Mouse (Mus musculus): ENCODE measurements at regions not wholly inside any gene's neighbourhood (a gene's known extent, or its start where the extent isn't known, plus 50 kb on each side); places are given as distances from the start of the nearest gene placed in this dataset.

- DNase-seq = no peak
Observed at GRCm38 (mm10) chr14:61904426-61905124, 297.3 kb downstream of the Kcnrg start.

DNA sequence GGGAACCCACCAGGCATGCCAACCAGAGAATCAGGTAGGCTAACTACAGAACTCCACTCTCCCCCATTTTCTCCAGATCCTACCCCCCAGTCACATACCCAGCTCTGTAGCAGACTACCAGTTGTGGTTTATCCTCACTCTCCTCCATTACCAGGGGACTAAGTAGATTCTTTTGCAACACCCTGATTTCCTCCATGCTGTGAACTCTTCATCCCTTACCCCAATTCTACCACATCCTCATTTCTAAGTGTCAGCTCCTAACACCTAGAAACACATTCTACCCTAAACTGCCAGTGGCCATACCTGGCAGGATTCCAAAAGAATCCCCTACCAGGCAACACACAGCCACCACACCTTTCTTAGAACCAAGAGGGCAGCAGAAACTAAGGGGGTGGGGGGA is 310.9 kb downstream of the Kcnrg start:
- DNase-seq = no peak

DNA sequence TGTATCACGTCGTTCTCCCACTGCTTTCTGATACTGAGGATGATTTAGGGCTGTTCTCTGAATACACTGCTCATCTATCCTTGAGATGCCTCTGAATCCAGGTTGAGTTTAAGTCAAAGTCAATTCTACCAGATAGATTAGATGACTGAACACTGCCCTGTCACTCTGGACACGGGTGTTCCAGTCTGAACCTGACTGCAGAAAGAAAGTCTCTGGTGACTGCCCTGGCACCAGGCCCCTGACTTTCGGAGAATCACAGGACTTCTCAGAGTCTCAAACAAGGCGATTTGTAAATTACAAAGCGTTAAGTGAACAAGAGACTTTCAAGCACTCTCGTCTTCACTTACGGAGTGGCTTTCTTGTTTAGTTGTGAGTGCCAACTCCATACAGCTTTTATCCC is 324.6 kb downstream of the Kcnrg start:
- peak; percentile 13 for DNase-seq

GRCm38 (mm10) chr14:61941682-61942081 is 334.4 kb downstream of the Kcnrg start:
- DNase-seq = no peak

- no peak for DNase-seq
Observed at GRCm38 (mm10) chr14:61945659-61946058, 338.4 kb downstream of the Kcnrg start.

DNA sequence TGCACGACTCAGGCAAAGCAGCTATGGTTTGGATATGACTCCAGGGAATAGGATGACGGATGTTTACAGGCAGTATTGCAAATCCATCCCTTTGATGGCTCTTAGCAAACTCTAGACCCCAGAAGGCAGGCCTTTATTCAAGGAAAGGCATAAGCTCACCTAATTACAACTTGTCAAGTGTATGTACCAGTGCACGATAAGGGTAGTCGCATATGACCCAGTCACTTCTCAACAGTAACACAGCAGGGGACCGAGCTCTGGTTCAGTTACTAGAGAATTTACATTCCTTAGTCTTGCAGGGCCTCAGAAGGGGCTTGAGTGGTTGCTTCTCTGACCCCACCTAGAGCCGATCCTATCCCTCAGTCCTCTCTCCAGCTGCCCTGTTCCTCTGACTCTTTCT is 342.2 kb downstream of the Kcnrg start:
- no peak for DNase-seq

- no peak for DNase-seq
Observed at GRCm38 (mm10) chr14:61950004-61950403, 342.4 kb upstream of the Rnaseh2b start.

DNA sequence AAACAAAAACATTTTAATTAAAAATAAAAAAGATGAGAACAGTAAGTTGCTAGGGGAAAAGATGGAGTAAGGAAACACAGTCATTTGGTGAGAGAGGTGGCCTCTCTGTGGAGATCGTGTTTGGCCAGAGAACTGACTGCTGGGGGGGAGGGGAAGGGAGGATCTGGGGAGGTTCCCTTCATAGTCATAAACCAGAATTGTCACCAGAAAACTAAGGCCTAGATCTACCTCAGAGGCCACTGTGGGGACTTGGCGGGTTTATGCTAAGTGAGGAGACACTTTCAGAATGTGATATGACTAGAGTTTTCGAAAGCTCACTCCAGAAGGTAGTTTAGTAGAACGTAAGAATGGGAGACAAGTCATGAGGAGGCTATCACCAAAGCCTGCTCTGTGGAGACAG is 339.4 kb upstream of the Rnaseh2b start:
- no peak for DNase-seq

GRCm38 (mm10) chr14:61955416-61955815 is 337.0 kb upstream of the Rnaseh2b start:
- DNase-seq = no peak

DNA sequence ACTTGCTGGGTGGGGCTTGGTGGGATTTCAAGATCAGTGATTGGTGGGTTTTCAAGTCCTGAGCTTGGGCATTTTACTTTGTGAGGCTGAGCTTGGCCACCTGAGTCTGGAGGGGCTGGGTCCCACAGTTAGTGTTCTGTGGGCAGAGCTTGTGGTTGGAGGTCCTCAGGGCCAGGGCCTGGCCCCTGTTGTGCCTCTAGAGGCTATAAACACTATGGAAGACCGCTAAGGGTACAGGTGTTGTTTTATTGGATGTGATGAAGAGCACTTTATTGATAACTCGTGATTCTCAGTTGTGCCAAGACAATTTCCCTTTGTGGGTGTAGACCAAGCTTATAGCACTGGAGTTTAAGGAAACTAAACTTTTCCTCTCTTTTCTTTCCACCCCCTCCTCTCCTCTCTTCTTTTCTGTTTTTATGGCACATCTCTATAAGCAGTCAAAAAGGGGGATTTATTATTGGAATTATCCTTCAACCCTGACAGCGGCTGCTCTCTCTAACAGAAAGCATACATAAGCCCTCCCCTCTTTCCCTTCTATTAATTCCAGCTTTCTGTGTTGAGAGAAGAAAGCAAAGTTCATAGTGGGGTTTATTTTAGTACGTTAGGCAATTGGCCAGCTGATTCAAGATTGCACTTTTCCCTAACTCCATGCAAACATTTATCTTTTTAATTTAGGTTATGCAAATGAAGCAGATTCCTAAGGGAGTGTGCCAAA is 332.0 kb upstream of the Rnaseh2b start:
- no peak for DNase-seq

DNA sequence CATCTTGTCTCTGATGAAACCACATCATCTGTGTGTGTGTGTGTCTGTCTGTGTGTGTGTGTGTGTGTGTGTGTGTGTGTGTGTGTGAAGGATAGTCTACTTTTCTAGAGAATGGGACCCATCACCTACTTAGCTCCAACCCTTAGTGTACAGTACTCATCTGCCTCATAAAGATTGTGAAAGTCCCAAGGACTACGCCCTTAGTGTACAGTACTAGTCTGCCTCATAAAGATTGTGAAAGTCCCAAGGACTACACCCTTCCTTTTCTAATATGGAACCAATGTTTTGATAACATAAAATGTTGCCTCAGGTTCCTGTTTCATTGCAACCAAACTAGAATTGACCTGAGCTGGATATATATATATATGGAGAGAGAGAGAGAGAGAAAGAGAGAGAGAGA is 323.9 kb upstream of the Rnaseh2b start:
- DNase-seq = no peak

DNA sequence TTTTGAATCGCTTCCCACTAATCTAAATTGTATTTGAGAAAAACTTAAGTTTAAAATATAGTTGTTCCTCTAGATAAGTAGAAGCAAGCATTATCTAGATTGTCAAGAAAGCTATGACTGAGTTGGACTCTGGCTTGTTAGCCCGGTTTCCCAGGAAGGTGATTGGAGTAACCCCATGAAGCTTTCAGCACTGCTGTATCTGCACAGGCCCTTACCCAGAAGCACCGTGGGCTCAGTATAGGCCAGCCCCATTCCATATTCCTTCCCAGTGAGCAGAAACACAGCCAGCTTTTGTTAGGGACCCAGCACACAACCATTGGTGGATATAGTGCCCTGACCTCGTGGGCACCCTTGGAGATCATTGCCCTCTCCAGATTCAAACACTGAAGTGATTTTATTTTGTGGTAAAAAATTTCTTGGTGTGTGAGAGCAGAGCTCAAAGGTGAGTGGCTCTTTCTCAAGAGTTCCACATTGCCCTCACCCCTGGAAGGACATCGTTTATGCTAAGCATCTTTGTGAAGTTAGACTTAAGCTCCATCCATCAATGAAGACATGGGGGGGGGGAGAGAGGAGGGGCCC is 323.3 kb upstream of the Rnaseh2b start:
- DNase-seq = no peak

DNA sequence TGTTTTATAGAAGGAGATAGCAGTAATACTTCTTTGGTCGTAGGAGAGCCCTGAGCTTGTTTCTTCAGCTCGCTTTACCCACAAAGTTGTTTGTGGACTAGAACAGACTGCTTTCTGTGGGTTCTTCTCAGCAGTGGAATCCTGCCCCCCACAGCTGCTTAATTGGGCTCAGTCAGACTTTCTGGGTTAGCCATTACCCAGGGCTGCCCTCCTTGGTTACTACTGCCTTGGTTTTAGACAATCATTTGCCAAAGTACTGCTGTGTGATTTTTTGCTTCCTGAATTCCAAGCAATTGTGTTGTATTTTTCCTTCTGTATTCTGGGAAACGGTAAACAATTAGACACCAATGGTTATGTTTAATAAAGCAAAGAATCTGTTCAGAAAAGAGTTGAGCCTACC is 321.8 kb upstream of the Rnaseh2b start:
- no peak for DNase-seq

- peak; percentile 7 for DNase-seq
Observed at GRCm38 (mm10) chr14:61971100-61972088, 321.0 kb upstream of the Rnaseh2b start.

- no peak for DNase-seq
Observed at GRCm38 (mm10) chr14:61975301-61975732, 317.1 kb upstream of the Rnaseh2b start.

DNA sequence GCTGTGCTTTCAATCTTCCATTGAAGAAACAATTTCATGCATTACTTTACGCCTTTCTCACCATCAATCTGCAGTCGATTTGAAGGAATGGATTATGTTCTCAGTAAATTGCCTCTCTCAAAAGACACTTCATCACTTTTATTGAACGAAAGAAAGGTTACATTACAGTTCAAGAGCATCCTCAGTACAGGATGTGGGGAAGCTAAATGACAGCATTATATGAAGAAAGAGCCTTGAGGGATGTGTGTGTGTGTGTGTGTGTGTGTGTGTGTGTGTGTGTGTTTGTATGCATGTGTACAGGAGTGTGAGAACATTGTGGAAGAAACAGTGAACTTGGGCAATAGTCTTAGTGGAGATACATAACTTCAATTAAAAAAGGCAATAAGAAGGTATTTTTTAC is 311.8 kb upstream of the Rnaseh2b start:
- no peak for DNase-seq

- DNase-seq = no peak
Observed at GRCm38 (mm10) chr14:61985575-61985974, 306.8 kb upstream of the Rnaseh2b start.

DNA sequence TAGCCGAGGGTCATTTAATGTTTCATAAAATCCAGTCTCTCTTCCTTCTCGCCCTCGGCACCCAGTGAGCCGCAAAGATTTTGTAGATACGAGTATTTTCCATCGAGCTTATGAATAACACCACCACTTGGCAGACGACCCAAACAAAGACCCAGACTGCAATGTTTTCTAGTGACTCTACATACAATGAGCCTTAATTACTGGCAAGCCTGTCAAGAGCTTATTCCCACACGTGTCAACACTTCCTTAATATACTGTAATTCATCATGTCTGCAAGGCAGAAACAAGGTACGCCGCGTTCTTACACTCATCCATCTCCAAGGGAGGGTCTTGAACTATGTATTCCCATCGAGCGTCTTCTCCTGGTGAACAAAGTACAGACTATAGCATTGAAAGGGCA is 306.2 kb upstream of the Rnaseh2b start:
- no peak for DNase-seq

DNA sequence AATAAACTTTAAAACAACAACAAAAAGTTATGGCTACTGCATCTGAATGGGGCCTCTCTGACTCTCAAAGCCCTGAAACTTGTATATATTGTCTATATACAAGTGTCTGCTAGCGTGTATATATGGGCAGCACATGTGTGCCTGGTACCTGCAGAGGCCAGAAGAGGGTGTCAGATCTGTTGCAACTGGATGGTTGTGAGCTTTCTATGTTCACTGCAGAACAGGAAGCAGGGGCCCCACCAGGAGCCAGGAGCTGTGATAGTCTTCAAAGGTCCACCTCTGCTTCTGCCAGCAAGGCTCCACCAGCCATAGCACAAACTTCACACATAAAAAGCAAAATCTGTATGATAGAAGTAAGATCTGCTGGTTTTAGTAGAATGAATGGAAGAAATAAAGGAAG is 297.1 kb upstream of the Rnaseh2b start:
- no peak for DNase-seq

- no peak for DNase-seq
Observed at GRCm38 (mm10) chr14:61997736-61998135, 294.7 kb upstream of the Rnaseh2b start.

DNA sequence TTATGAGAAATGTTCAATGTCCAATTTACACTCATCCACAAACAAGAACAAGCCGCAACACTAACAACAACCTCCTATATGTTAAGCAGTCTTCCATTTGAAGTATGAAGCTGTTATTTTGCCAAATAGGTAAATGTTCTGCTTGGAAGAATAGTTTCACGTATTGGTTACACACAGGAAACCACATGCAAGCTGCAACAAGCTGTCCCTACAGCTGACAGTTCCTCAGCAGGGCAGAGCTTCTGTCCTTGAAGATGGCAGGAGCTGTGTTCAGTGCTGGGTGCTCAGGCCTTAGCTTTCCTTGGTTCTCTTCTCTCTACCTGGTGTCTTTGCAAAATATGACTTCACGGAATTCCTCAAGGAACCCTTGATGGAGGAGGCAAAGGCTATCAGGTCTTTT is 294.1 kb upstream of the Rnaseh2b start:
- DNase-seq = no peak

DNA sequence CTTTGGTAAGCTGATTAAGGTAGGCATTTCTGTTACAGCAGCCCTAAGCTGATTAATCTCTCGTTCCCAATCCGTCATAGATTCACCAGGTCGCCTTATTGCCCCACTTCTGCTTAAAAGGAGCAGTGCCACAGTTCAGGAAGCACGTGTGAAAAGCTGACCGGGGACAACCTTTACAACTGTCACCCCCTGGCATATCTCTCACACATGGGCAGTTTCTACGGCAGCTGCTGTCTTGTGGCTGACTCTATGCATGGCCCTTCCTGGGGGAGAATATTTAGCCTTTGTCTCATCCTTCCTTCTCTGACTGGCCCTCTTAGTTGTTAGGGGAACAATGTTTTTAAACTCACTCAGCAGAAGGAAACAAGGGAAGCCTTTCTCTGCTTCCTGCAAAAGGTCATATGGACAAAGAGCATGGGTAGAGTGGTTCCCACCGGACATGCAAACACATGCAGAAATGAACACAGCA is 290.9 kb upstream of the Rnaseh2b start:
- no peak for DNase-seq

GRCm38 (mm10) chr14:62002131-62002530 is 290.3 kb upstream of the Rnaseh2b start:
- no peak for DNase-seq
